Mouse (Mus musculus): ENCODE data around the gene Pter.

Gene Pter

DNA sequence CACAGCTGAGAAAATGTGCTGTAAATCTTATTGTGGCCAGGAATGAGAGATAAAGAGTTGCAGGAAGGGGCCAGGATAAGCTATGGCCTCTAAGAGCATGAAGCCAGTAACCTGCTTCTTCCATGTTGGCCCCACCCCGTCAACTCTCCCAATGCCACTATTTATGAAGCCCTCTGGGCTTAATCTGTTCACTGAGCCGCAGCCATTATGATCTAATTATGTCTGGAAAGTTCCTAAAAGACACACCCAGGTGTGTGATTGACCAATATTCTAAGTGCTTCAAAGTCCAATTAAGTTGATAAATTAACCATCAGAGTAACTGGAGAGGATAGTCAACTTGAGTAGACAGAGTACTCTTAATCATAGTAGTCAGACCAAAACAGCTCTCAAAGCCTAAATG is 49.9 kb downstream of the Pter start:
- TF ChIP-seq GATA4 (IDR thresholded peaks at IDR 0.05; ENCODE audit: insufficient replicate concordance, low read length): no peak

DNA sequence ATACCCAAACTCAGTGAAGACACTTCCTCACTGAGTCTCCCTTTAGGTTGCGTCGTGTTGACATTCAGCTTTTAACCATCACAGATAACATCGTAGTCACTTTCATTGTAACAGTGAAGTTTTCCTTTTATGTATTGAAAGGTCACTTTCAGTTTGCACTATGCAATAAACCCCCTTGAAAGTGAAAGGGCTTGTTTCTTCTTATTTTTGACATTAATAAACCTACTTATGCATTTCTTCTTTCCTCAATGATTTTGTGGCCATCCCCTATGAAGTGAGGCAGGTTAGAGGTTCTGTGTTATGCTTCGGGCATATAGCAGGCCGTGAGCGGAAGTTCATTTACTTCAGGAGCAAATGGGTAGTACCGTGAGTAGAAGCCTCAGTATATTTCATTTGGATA is 53.5 kb downstream of the Pter start:
- no peak for TF ChIP-seq GATA4 (IDR thresholded peaks at IDR 0.05; ENCODE audit: insufficient replicate concordance, low read length)

DNA sequence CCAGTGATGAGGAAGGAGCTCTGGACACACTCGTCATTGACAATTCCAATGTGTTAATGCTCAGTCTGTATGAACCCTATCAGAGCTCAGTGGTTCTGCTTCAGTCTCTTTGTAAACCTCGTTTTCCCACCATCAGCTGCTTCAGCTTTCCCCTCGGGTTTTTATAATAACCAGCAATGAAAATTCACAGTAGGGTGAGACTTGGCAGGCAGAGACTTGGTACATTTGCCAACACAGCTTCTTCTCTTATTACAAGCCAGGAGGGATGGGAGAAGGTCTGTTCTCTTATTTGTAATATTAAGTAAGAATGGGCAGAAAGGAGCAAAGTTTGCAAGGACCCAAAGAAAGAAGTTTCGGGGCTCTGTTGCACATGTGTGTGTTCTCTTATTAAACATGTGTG is 54.9 kb downstream of the Pter start:
- TF ChIP-seq GATA4 (IDR thresholded peaks at IDR 0.05; ENCODE audit: insufficient replicate concordance, low read length): no peak

DNA sequence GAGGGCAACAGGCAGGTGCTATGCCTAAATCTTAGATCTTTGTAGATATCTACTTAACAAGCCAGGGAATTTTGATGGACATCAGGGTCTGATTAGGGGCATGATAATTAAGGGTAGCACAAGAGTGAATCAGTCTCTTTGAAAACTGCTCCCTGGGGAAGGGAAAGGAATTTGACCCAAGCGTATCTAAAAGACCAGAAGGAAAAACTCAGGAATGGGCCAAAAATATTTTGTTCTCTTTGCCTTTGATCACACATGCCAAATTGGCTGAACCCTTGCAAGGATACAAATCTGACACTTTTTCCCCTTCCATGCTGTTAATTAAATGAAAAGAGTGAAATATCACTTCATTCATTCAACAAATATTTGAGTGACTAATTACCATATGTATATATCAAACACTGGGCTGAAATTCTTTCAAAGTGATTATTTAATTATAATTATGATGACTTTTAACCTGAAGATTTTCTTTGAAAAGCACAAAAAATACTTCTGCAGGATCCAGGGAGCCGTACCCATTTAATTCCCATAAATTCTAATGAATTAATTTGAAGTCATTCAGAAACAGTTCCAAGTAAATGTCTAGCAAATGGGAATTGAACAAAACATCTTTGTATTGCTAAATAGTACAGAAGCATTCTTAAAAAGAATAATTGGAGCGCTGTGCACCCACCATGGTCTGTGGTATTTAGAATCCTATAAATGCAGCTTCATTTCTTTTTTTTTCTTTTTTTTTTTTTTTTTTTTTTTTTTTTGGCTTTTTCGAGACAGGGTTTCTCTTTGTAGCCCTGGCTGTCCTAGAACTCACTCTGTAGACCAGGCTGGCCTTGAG is 61.3 kb downstream of the Pter start:
- TF ChIP-seq GATA4 (IDR thresholded peaks at IDR 0.05; ENCODE audit: insufficient replicate concordance, low read length): no peak

DNA sequence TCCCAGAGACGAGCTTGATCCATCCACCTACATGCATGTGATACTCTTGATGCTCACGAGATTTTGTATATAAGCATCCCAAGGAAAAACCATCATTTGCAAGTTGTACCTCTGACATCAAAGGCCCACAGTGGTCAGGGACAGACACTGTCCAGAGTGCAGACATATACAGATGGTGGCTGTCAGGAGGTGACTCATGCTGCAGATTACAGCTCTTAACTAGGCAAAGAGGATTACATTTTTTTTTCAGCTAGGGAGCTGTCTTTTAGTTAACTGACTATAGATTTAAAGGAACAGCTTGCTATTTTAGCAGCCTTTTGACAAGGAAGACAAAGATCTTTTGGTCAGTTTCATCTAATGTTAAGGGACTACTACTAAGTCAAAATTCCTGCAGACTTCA is 76.2 kb downstream of the Pter start:
- TF ChIP-seq GATA4 (IDR thresholded peaks at IDR 0.05; ENCODE audit: insufficient replicate concordance, low read length): no peak

DNA sequence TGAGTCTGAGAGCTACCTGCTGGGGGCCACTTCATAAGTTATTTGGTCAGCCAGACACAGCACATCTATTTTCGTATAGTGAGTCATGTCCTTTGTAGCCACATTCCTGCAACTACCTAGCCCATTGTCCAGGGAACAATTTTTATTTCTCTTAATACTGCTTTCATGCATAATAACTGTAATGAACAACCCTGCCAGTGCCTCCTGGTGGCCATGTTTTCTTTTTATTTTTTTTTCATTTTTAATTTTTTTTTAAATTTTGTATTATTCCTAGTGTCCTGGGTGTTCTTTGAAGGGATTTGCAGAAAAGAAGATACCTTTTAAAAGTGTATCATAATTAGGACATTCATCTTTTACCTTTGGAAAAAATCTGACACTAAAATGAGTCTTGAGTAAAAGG is 84.6 kb downstream of the Pter start:
- no peak for TF ChIP-seq GATA4 (IDR thresholded peaks at IDR 0.05; ENCODE audit: insufficient replicate concordance, low read length)

DNA sequence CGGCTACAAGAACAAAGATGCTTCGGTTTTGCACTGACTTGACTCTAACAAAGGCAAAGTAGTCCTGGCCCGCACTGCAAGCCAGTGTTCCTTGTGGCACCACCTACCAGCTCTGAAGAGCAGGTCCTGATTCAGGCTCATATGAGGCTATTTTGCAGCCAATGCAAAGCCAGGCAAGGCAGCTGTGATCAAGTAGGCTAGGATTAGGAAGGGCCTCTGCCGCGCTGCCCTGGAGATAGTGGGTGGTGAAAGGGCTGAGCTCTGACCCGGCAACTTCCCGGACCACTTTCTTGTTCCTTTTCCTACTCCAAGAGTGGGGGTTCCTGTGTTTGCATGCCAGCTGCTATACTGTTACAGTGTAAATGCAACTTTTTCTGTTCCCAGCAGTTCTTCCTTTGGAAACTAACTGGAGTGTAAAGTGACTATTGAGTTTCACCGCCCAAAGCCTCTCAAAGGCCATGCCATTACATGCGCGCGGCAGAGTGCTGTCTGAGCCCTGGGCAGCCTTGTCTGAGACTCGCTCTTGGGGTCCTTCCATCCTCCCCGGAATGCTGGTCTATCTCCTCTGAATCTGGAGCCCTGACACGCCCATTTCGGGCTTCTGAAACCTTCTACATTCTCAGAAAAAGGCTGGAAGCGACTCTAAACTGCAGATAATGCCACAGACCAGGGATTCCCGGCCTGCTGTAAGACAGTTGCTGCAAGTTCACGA is 85.6 kb downstream of the Pter start:
- no peak for TF ChIP-seq GATA4 (IDR thresholded peaks at IDR 0.05; ENCODE audit: insufficient replicate concordance, low read length)

DNA sequence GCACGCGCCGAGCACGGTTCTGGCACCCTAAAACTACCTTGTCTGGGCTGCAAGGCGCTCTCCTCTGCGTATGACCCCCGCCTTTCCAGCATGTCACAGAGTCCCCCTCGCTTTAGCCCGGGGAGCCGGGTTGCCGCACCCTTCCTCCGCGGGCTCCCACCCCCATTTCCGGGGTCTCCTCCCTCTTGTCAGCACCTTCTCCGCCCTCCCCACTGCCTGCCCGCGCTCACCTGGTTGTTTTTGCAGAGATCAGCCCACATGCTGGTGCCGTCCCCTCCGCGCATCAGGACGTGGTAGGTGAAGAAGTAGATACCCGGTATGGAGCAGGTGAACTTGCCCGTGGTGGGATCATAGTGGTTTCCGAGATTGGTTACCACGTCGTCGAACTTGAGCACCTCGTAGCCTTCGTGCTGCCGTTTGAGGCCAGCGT is 86.2 kb downstream of the Pter start:
- TF ChIP-seq GATA4 (IDR thresholded peaks at IDR 0.05; ENCODE audit: insufficient replicate concordance, low read length): no peak

DNA sequence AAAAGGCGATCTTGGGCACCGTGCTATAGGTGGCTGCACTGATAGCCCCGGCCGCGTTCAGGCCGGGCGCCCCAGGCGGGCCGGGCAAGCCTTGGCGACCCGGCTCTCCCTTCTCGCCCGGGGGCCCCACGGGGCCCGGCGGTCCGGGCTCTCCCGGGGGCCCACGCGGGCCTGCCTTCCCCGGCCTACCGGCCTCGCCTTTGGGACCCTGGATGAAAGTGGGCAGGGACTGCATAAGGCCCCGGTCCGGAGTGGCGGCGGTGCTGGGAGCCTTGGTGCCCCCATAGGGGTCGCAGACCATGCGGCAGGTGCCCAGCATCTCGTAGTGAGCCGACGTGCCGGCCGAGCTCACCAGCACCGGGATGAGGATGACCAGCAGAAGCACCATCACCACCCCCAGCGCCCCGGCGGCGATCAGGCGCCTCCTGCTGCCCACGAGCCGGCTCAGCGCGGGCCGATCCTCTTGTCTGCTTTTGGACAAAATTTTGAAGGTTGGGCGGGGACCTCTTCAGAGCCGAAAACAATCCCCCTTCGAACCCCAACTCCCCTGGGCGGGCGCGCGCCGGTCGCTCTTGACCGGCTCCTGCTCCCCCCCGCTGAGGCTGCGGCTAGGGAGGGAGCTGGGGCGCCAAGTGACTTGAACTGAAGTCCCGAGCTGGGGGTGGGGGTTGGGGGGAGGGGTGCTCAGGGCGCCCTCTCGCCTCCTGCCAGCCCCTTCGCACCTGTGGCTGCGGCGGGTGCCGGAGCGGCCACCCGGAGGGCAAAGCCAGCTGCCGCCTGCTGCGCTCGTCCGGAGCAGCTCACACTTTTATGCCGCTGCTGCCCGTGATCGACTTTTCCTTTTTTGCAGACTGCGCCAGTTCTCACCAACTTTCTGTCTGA is 86.9 kb downstream of the Pter start:
- TF ChIP-seq GATA4 (IDR thresholded peaks at IDR 0.05; ENCODE audit: insufficient replicate concordance, low read length): no peak

DNA sequence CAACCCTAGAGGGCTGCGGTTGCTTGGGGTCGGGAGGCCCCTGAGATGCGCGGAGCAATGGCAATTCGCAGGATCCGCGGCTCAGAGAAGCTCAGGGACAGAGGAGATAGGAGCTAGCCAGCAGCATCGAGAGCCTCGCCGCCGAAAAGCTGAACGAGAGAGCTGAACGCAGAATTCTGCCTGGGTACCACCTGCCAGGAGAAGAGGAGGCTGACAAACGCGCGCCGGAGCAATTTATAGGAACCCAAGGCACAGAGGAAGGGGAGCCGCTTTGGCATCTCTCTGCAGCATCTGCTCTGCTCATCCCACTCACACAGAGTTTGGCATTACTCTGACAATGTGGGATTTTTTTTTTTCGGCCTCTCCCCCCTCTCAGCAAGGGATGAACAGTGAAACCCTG is 87.6 kb downstream of the Pter start, which contains the start of gene C1ql3:
TSS of gene C1ql3 (minus strand) at position 335 of the 400 bp plus-strand sequence.
- TF ChIP-seq GATA4 (IDR thresholded peaks at IDR 0.05; ENCODE audit: insufficient replicate concordance, low read length): no peak

DNA sequence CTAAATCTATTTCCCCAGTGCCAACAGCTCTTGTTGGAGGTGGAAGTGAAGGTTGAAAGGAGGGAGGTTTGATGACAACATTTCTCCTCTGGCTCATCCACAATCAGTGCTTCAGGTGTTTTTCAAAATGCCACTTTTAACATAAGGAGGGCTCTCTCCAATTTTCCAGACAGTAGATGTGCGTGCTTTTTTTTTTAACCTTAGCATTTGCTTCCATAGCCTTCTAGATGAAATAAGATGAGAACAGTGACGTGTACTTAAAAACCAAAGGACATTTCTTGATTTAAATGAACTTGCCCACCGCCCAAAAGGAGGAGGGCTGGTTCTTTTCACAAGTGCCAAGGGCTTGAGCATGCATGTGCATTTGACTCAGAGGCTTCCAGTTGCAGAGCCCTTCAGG is 88.1 kb downstream of the Pter start:
- TF ChIP-seq GATA4 (IDR thresholded peaks at IDR 0.05; ENCODE audit: insufficient replicate concordance, low read length): no peak

DNA sequence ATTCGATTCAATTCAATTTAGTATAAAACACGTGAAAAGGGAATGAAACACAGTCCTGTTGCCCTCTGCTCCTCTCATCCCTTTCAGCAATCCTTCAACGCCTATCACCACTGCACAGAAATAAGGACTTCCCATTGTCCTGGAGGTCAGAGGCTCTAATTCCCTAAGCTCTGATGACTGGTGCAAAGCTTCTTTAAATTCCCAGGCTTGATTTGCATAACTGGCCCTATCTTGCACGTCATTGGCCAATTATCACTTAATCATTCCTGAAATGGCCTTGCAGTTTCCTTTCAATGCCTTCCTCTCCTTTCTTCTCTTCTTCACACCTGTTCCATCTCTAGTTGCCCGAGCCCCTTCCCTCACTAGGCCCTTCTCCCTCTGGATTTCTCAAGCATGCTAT is 94.5 kb downstream of the Pter start:
- TF ChIP-seq GATA4 (IDR thresholded peaks at IDR 0.05; ENCODE audit: insufficient replicate concordance, low read length): no peak

DNA sequence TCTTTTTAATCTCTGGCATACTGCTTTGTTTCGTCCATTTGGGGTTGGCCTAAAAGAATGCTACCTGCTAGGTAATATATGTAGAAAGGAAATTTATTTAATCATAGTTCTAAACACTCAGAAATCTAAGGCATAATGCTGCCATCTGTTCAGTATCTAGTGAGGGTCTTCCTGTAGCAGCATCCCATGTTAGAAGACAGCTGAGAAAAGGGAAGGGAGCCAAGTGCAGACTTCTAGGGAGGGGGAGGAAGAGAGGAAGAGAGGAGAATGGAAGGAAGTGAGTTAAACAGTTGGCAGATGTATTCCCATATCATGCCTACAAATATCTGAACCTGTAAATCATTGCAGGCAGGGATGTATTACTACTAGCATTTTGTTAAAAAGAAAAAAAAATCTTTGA is 95.0 kb downstream of the Pter start:
- TF ChIP-seq GATA4 (IDR thresholded peaks at IDR 0.05; ENCODE audit: insufficient replicate concordance, low read length): no peak

DNA sequence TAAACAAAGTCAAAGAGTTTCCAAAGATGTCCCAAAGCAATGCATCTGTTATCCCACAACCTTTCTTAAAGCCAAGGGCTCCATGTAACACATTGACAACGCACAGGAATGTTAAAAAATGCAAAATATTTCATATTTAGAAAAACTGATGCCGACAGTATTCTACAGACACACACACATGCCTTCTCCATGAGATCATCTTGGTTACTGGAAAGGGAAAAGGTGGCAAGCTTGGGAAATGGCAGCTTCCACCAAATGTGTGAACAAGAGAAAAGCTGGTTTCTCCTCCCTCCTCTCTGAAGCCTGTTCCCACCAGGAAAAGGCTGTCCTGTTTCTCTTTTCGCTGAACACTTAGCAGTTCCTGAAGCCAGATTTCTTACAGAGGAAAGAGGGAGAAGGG is 114.9 kb downstream of the Pter start:
- no peak for TF ChIP-seq GATA4 (IDR thresholded peaks at IDR 0.05; ENCODE audit: insufficient replicate concordance, low read length)

DNA sequence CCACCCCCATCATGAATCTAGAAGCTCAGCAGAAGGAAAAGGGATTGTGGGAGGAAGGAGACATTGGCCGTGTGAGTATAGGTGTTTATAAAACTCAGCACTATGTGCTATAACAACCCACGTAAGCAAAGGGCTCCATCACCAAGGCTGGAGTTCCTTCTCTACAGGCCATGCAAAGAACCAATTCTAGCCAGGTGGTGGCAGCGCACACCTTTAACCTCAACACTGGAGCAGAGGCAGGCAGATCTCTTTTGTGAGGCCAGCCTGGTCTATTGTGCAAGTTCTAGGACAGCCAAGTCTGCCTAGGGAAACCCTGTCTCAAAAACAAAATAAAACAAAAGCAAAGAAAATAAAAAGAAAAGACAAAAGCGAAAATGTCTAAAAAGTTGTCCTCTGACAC is 115.9 kb downstream of the Pter start:
- TF ChIP-seq GATA4 (IDR thresholded peaks at IDR 0.05; ENCODE audit: insufficient replicate concordance, low read length): no peak
